Mouse (Mus musculus): ENCODE measurements around the gene Fam169b.

The Fam169b gene

GRCm38 (mm10) chr7:68314286-68314685, 40.6 kb downstream of the Fam169b start:
- in situ Hi-C loops (cut with MboI, MseI) = loop anchor here (25.0 kb wide), 1 partner anchor 527 kb away; no protein-coding TSS in a partner anchor

- in situ Hi-C loops (cut with MboI, MseI) = loop anchor here (25.0 kb wide), 1 partner anchor 528 kb away; no protein-coding TSS in a partner anchor
These were observed 41.4 kb downstream of the Fam169b start for GRCm38 (mm10) chr7:68315068-68315467.

DNA sequence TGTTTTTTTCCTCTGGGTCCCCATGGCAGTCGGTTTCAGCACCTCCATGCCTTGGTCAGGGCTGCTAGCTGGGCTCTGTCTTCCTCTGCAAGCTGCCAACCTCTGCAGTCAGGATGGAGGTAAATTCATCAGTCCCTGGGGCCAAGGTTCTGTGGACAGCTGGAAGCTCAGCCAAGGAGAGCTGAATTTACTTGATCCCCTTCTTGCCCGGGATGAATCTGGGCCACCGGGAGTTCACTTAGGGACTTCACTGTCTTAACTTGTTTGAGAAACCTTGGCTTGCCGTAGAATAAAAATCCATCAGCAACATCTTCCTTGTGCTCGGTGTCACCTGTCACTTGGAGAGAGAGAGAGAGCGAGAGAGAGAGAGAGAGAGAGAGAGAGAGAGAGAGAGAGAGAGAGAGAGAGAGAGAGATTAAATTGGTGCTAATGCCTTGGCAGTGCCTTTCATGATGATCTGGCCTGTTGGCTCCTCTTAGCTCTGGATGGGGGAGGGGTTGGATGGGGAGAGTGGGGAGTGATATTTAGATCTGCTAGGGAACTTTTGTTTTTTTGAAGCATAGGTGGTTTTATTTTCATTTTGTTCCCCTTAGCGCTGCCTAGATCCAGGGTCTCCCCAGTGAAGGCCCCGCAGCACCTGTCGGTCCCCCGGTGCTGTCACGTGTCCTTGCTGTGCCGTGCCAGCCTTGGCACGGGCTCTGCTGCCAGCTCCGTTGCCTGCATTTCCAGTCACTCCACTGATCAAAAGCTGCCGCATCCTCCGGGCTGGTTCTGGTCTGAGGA, 44.6 kb downstream of the Fam169b start:
- in situ Hi-C loops (cut with MboI, MseI) = loop anchor here (25.0 kb wide), 1 partner anchor 531 kb away; no protein-coding TSS in a partner anchor

GRCm38 (mm10) chr7:68318979-68319378, 45.3 kb downstream of the Fam169b start:
- in situ Hi-C loops (cut with MboI, MseI) = loop anchor here (25.0 kb wide), 1 partner anchor 532 kb away; no protein-coding TSS in a partner anchor

GRCm38 (mm10) chr7:68320078-68320810, 46.6 kb downstream of the Fam169b start:
- in situ Hi-C loops (cut with MboI, MseI) = loop anchor here (5.0 to 25.0 kb wide), 2 partner anchors 33 to 533 kb away; no protein-coding TSS in a partner anchor

- in situ Hi-C loops (cut with MboI, MseI) = loop anchor here (5.0 to 25.0 kb wide), 2 partner anchors 36 to 536 kb away; no protein-coding TSS in a partner anchor
These were observed 49.4 kb downstream of the Fam169b start for GRCm38 (mm10) chr7:68323051-68323450.

GRCm38 (mm10) chr7:68326190-68326722, 52.6 kb downstream of the Fam169b start:
- in situ Hi-C loops (cut with MboI, MseI) = no loop called here

DNA sequence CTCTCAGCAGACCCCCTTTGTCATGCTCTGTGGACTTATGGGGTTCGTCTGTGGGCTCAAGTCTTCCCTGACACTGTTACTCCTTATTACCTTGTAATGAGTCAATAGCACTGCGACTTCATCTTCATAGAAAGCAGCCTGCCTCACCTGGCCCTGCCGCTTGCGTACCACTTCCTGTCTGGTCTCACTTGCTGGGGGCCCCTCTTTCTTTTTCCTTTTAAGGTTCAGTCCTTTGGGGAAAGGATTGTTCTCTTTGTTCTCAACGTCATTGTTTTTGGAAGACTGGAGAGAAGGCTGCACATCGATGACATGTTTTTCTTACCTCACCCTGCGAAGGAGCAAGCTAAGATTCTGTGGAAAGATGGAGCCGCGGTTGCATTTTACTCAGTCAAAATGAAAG, 55.4 kb downstream of the Fam169b start:
- in situ Hi-C loops (cut with MboI, MseI) = no loop called here

GRCm38 (mm10) chr7:68332799-68333198, 59.2 kb downstream of the Fam169b start:
- in situ Hi-C loops (cut with MboI, MseI) = no loop called here

DNA sequence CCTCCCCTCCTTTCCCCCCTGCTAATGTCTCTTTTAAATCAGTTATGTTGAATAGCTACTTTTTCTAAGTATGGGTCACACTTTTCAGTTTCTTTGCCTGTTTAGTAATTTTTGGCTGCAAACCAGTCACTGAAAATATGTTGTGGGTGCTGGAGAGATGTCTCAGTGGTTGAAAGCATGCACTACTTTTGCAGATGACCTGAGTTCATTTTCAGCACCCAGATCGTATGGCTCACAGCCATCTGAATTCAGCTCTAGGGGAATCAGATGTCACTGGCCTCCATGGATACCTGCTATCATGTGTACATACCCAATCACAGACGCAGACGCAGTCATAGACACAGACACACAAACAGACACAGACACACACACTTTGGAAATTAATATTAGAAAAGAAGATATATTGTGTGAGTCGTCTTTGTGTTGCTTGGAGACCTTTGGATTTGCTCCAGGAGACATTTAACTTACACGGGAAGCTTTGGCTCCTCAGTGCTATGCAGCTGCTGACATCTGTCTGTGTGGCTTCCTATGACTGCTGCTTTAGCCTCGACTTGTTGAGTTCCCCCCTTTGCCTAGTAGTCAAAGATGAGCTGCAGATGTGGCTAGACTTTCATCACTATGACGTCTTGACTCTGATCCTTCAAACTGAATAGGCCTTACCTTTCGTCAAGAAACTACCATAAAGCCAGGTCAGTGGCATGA, 63.6 kb downstream of the Fam169b start:
- in situ Hi-C loops (cut with MboI, MseI) = no loop called here

GRCm38 (mm10) chr7:68338680-68339079, 65.0 kb downstream of the Fam169b start:
- in situ Hi-C loops (cut with MboI, MseI) = no loop called here

DNA sequence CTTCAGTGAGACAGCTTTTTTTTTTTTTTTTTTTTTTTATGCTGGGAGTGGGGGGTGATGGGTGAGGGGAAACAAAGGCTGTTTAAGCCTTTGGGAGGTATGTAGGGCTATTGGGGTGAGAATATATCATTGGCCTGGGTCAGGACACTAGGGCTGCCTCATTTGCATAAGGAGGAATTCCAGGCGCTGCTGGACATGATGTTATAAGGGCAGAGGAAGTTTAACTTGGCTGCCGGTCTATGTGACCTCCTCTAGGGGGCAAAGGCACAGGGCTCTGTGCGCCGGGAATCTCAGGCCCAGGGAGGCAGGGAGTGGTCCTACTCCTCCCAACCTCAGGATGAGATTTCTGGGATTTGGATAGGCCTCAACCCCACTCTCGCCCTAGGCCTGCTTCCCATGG, 70.9 kb downstream of the Fam169b start:
- in situ Hi-C loops (cut with MboI, MseI) = no loop called here

GRCm38 (mm10) chr7:68345963-68346362, 72.3 kb downstream of the Fam169b start:
- in situ Hi-C loops (cut with MboI, MseI) = no loop called here

GRCm38 (mm10) chr7:68355325-68356076, 81.9 kb downstream of the Fam169b start:
- in situ Hi-C loops (cut with MboI, MseI) = no loop called here

DNA sequence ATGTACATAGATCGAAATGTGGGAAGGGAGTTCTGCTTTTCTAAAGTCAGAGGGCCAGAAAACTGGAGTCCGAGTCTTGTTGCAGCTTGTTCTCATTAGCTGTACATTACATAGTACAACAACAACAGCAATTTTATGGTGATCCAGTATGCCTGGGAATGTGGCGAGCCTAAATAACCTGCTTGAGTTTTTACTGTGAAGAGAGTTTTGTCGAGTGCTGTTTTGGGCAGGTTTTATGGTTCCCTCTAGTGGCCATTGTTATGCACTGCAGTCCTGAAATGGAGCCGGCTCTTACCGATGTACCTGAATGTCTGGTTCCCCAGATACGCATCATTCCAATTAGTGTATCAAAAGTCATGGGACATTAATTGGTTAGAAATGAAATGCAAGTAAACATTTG, 83.8 kb downstream of the Fam169b start:
- in situ Hi-C loops (cut with MboI, MseI) = no loop called here

DNA sequence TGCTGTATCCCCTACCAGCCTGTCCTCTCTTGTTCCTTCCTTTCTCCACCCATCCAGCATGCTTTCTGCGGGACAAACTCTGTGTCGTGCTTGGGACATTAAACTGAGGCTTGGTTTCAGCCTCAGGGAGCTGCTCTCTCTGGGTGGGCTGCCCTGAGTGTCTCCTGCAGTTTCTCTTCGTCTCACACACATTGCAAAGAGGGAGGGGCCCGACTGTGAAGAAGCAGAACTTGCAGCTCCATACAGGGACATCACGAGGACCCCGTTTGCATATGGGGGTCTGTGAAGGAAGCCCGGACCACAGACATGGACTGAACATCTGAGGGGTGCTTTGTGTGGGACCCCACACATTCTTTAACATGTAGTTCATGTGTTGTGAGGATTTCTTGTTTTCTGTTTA, 89.0 kb downstream of the Fam169b start:
- in situ Hi-C loops (cut with MboI, MseI) = no loop called here

GRCm38 (mm10) chr7:68365711-68366110, 92.1 kb downstream of the Fam169b start:
- in situ Hi-C loops (cut with MboI, MseI) = no loop called here

DNA sequence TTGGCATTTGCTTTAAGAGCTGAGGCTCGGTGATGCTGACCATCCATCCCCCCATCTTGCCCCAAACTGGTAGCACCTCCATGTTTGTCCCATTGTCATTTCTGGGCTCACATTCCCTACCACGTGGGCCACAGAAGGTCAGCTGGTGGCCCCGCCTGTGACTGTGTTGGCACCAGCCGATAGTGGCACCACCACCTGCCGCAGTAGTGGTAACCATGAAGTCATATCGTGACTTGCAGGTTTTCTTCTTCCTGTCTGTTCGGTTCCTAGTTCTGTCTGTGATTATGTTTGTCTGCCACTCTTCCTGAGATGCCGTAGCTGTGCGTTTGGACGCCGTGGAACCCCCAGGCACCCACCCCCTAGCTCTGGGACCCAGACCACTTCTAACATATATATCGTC, 95.3 kb downstream of the Fam169b start:
- in situ Hi-C loops (cut with MboI, MseI) = no loop called here

DNA sequence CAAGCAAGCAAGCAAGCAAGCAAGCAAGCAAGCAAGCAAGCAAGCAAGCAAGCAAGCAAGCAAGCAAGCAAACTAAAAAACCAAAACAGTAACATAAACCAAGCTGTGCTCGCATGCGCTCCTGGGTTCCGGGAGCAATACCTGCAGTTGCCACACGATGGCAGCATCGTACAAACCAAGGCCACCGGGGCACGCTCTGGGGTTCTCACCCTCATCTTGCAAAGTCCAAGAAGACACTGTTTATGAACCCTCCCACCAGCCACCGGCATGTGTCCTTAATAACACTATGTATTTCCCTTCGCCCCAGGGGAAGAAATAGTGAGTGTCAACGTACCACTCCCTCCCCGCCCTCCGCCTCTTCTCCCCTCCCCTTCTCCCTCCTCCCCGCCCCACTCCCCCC, 96.1 kb downstream of the Fam169b start:
- in situ Hi-C loops (cut with MboI, MseI) = loop anchor here (5.0 kb wide), 1 partner anchor 402 kb away; no protein-coding TSS in a partner anchor

- in situ Hi-C loops (cut with MboI, MseI) = loop anchor here (5.0 kb wide), 1 partner anchor 407 kb away; no protein-coding TSS in a partner anchor
These were observed 100.6 kb downstream of the Fam169b start for GRCm38 (mm10) chr7:68374109-68374857.
